Mouse (Mus musculus): ENCODE results near the gene Slc4a3. TPM values are rescaled to one million over a fixed set of nuclear protein-coding genes. Genes with fewer than 3 reads are reported as not detected.

Gene Slc4a3
- polyA plus RNA-seq, 1 experiment from 2014 or later: 4.0 TPM

DNA sequence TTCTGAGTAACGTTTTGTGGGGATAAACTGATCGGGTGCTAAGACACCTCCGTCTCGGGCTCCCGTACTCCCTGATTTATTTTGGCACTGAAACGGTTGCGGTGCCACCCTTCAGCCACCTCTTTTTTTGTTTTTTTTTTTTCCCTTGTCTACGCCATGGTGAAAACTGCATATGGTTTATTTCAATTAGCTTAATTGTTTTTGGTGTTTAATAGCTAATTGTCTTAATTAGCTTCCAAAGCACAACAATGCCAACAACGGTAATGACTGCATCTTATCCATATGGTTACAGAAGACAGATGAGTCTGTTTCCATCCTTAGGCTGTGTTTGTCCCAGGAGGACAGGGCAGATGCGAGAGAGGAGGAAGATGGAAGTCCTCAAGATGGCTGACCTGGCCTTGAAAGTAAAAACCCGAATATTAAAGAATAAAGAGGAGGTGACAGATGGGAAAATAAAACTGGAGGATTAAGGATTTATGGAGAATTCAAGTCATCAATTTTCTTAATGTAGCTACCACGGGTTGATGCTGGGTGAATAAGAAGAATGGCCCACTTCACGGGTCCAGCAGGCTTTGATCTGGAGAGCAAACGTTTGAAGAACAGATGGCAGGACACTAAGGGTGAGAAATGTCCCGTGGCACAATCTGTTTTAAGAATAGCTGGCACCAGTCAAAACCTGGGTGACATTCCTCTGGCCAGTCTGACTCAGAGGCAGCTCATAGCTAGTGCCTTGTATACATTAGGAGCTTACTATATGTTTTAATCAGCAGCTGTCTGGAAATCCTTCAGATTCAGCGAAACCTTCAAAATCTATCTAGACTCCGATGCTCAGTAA lies 28.6 kb downstream of the Slc4a3 start:
- WGBS: 69% methylated on average over 17 of the region's 17 CpGs
- Histone ChIP-seq H3K27ac (ENCODE audit: low read depth, low read length) (no peak overlapping the region), H3K27me3 (replicated peaks; ENCODE audit: control insufficient read depth, insufficient read depth, low read length) (no peaks in the 10 kb centered on the region), H3K4me3 (ENCODE audit: low read depth, low read length) (no peak overlapping the region), H3K4me2 (replicated peaks; ENCODE audit: low read depth) (no peak overlapping the region), H3K4me1 (replicated peaks; ENCODE audit: control insufficient read depth, insufficient read depth, low read length) (no peaks in the 10 kb centered on the region), H3K36me3 (ENCODE audit: control insufficient read depth, insufficient read depth) (no peaks in the 10 kb centered on the region), H3K9ac (ENCODE audit: low read depth, low read length) (no peak overlapping the region), H3K9me3 (ENCODE audit: control insufficient read depth) (no peaks in the 10 kb centered on the region)
- ATAC-seq: no peak
- no peak for TF ChIP-seq CTCF (IDR thresholded peaks at IDR 0.05; ENCODE audit: low read depth)

DNA sequence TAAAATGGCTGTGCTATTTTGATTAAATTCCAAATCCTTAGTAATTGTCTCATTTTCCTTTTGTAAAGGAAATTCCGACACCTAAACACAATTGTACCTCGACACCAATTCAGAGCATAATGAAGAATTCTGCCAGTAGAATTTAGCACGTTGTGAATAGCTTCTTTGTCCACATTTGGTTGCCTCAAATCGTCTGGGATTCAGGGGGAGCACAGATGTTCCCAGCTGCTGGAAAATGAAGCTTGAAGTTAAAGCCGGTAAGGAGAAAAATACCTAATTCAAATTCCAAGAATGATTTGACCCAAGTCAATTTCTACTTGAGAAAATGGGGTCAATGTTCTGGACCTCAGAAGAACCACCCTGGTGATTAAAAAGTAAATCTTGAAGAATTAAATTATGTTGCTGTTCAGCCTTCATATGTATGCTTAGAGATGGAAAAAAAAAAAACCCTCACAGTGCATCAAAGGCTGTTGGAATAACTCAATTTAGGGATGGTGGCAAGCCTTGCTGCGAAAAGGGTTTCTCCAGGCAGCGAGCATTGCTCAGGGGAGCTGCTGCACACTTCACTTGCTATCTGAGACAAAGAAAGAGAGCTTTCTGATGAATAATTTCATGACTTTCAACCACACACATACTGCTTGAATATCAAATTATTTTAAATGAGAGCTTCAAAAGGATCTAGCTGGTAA lies 36.0 kb downstream of the Slc4a3 start:
- Histone ChIP-seq H3K4me3 (ENCODE audit: low read depth, low read length) (no peak overlapping the region), H3K9me3 (ENCODE audit: control insufficient read depth) (no peaks in the 10 kb centered on the region), H3K4me1 (replicated peaks; ENCODE audit: control insufficient read depth, insufficient read depth, low read length) (no peaks in the 10 kb centered on the region), H3K4me2 (replicated peaks; ENCODE audit: low read depth) (no peak overlapping the region), H3K36me3 (ENCODE audit: control insufficient read depth, insufficient read depth) (no peaks in the 10 kb centered on the region), H3K27me3 (replicated peaks; ENCODE audit: control insufficient read depth, insufficient read depth, low read length) (no peaks in the 10 kb centered on the region), H3K9ac (ENCODE audit: low read depth, low read length) (no peak overlapping the region), H3K27ac (ENCODE audit: low read depth, low read length) (no peak overlapping the region)
- no peak for ATAC-seq
- TF ChIP-seq CTCF (IDR thresholded peaks at IDR 0.05; ENCODE audit: low read depth): no peak
- WGBS: 57% methylated on average over 7 of the region's 7 CpGs

DNA sequence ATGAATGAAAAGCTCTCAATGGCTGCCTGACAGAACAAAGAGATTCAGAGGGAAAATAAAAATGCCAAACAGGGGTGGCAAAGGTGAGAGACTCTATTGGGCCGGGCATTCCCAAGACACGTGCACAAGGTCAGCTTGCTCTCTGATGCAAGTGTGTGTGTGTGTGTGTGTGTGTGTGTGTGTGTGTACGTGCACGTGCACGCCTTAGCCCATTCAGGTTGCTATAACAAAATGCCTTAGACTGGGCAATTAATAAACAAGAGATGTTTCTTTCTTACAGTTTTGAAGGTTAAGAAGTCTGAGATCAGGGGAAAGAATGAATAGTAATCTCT lies 36.5 kb downstream of the Slc4a3 start:
- Histone ChIP-seq H3K4me2 (replicated peaks; ENCODE audit: low read depth) (no peak overlapping the region), H3K9me3 (ENCODE audit: control insufficient read depth) (no peaks in the 10 kb centered on the region), H3K27ac (ENCODE audit: low read depth, low read length) (no peak overlapping the region), H3K27me3 (replicated peaks; ENCODE audit: control insufficient read depth, insufficient read depth, low read length) (no peaks in the 10 kb centered on the region), H3K4me1 (replicated peaks; ENCODE audit: control insufficient read depth, insufficient read depth, low read length) (no peaks in the 10 kb centered on the region), H3K36me3 (ENCODE audit: control insufficient read depth, insufficient read depth) (no peaks in the 10 kb centered on the region), H3K9ac (ENCODE audit: low read depth, low read length) (no peak overlapping the region), H3K4me3 (ENCODE audit: low read depth, low read length) (no peak overlapping the region)
- TF ChIP-seq CTCF (IDR thresholded peaks at IDR 0.05; ENCODE audit: low read depth): no peak
- WGBS: 79% methylated on average over 5 of the region's 5 CpGs
- ATAC-seq: no peak

DNA sequence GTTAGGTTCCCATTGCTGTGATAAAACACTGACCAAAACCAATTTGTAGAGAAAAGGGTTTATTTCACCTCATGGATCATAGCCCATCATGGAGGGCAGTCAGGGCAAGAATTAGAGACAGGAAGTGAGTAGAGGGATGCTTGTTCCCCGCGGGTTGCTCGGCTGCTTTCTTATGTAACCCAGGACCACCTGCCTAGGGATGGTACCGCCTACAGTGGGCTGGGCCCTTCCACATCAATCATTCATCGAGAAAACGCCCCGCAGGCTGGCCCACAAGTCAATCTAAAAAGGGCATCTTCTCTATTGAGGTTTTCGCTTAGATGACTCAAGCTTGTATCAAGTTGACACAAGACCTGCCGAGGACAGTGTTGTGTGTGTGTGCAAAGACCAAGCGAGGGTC lies 37.0 kb downstream of the Slc4a3 start:
- no peaks in the 10 kb centered on the region for H3K9me3 ChIP-seq (ENCODE audit: control insufficient read depth)
- no peak overlapping the region for H3K27ac ChIP-seq (ENCODE audit: low read depth, low read length)
- TF ChIP-seq CTCF (IDR thresholded peaks at IDR 0.05; ENCODE audit: low read depth): no peak
- H3K4me1 ChIP-seq (replicated peaks; ENCODE audit: control insufficient read depth, insufficient read depth, low read length): no peaks in the 10 kb centered on the region; the same call in 1 of the 2 replicates
- no peak overlapping the region for H3K4me2 ChIP-seq (replicated peaks; ENCODE audit: low read depth)
- no peak overlapping the region for H3K4me3 ChIP-seq (ENCODE audit: low read depth, low read length)
- ATAC-seq: no peak
- H3K9ac ChIP-seq (ENCODE audit: low read depth, low read length): no peak overlapping the region
- H3K27me3 ChIP-seq (replicated peaks; ENCODE audit: control insufficient read depth, insufficient read depth, low read length): no peaks in the 10 kb centered on the region
- WGBS: 77% methylated on average over 10 of the region's 10 CpGs
- H3K36me3 ChIP-seq (ENCODE audit: control insufficient read depth, insufficient read depth): no peaks in the 10 kb centered on the region

DNA sequence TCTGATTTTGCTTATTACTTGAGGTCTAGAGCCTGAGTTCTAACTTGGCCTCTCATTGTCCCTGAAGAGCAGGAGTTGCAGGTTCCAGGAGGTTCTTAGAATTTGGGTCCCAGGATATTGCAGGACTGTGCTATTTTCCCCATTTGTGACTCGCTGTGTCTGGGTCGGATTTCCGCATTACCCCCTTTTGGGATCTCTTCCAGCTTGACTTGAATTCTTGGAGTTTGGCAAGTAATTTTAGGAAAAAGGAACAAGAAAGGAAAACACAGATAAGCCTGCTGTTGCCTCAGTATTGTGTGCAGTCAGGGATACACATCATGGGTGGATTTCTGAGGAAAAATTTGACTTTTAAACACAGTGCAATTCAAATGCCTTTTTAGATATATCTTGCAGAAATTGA lies 40.7 kb downstream of the Slc4a3 start:
- Histone ChIP-seq H3K27ac (ENCODE audit: low read depth, low read length) (no peak overlapping the region), H3K36me3 (ENCODE audit: control insufficient read depth, insufficient read depth) (no peaks in the 10 kb centered on the region), H3K4me1 (replicated peaks; ENCODE audit: control insufficient read depth, insufficient read depth, low read length) (no peaks in the 10 kb centered on the region; the same call in 1 of the 2 replicates), H3K27me3 (replicated peaks; ENCODE audit: control insufficient read depth, insufficient read depth, low read length) (no peaks in the 10 kb centered on the region), H3K9ac (ENCODE audit: low read depth, low read length) (no peak overlapping the region), H3K4me2 (replicated peaks; ENCODE audit: low read depth) (no peak overlapping the region), H3K4me3 (ENCODE audit: low read depth, low read length) (no peak overlapping the region), H3K9me3 (ENCODE audit: control insufficient read depth) (no peaks in the 10 kb centered on the region)
- no peak for TF ChIP-seq CTCF (IDR thresholded peaks at IDR 0.05; ENCODE audit: low read depth)
- WGBS: 91% methylated on average over 3 of the region's 3 CpGs
- ATAC-seq: no peak

DNA sequence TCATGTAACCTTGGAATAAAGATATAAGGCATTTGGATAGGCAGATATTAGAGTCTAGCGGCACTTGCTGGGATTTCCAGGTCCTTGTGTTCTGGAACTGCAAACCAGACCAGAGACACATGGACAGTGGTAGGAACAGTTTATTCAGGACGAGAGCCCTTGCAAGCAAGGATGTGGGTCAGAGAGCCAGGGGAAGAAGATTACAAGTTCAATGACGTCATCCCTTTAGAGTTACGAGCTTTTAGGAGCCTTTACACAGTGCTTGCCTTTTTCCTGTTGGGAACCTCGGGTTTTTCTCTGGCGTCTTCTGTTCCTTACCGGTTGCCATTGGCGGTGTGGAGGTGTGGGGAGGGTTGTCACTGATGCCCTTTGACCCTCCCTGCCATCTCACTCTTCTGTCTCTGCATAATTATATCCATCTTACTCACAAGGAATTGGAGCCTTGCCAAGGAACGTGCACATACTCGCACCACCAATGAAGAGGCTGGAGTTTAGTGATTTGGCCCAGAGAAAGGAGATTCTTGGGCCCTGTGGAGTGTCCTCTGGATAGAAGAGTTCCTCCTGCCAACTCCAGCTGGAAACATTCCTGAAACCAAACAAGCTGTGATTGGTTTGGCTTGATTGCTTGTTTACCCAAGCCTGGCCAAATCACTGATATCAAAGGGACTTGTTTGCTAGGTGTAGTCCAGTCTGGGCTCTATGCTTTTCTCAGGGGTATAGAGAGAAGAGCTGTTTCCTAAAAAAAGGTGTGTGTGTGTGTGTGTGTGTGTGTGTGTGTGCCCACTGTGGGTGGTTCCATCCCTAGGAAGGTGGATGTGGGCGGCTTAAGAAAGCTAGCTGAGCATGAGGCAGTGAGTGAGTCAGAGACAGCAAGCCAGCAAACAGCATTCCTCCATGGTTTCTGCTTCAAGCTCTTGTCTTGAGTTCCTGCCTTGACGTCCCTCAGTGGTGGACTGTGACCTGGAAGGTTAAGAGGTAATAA lies 42.0 kb downstream of the Slc4a3 start:
- no peaks in the 10 kb centered on the region for H3K27me3 ChIP-seq (replicated peaks; ENCODE audit: control insufficient read depth, insufficient read depth, low read length)
- H3K9me3 ChIP-seq (ENCODE audit: control insufficient read depth): no peaks in the 10 kb centered on the region
- H3K4me2 ChIP-seq (replicated peaks; ENCODE audit: low read depth): no peak overlapping the region
- TF ChIP-seq CTCF (IDR thresholded peaks at IDR 0.05; ENCODE audit: low read depth): no peak
- H3K36me3 ChIP-seq (ENCODE audit: control insufficient read depth, insufficient read depth): no peaks in the 10 kb centered on the region
- ATAC-seq: no peak
- H3K4me1 ChIP-seq (replicated peaks; ENCODE audit: control insufficient read depth, insufficient read depth, low read length): no peaks in the 10 kb centered on the region; the same call in 1 of the 2 replicates
- no peak overlapping the region for H3K9ac ChIP-seq (ENCODE audit: low read depth, low read length)
- H3K27ac ChIP-seq (ENCODE audit: low read depth, low read length): no peak overlapping the region
- no peak overlapping the region for H3K4me3 ChIP-seq (ENCODE audit: low read depth, low read length)
- 46% methylated on average over 12 of the region's 12 CpGs for WGBS

Measured in intestine, postnatal 0 days (tissue).